Mouse (Mus musculus) MEL (cell line): ENCODE measurements around the gene Ubqln5. TPM values are rescaled to one million over a fixed set of nuclear protein-coding genes. Genes with fewer than 3 reads are reported as not detected.

Source experiments
- DNase-seq: peaks from one replicate; pipeline ENCODE4 v3.0.0; 2011; ENCODE audit warnings: low read depth, low spot score
- H3K27ac ChIP-seq: 2 replicates; pipeline ENCODE4 v1.5.1; 2012; ENCODE audit warnings: low read depth, mild to moderate bottlenecking, control low read depth, low read length, moderate library complexity; ENCODE audit not compliant: control insufficient read depth
- H3K27me3 ChIP-seq, 2 experiments: fragments of 150-350 bp in 1 of 2; sonication (generic) in 1 of 2; 2 replicates each; pipeline ENCODE4 v1.6.1; 2012; ENCODE audit warnings: low read length in 2 of 2, mild to moderate bottlenecking in 2 of 2, improper control_type of control experiment in 1 of 2, moderate library complexity in 1 of 2; ENCODE audit not compliant: insufficient read depth in 2 of 2, control insufficient read depth in 1 of 2
- H3K36me3 ChIP-seq, 2 experiments: 2 replicates each; pipeline ENCODE4 v1.6.1; 2012 to 2014; ENCODE audit warnings: low read length in 2 of 2, improper control_type of control experiment in 1 of 2, inconsistent platforms in 1 of 2, mild to moderate bottlenecking in 1 of 2; ENCODE audit not compliant: insufficient read depth in 2 of 2, control insufficient read depth in 1 of 2
- H3K4me1 ChIP-seq, 2 experiments: fragments of 150-350 bp in 1 of 2; sonication (generic) in 1 of 2; 2 replicates each; pipeline ENCODE4 v1.6.1; 2012; ENCODE audit warnings: low read length in 2 of 2, improper control_type of control experiment in 1 of 2, mild to moderate bottlenecking in 1 of 2; ENCODE audit not compliant: insufficient read depth in 2 of 2, control insufficient read depth in 1 of 2
- H3K4me3 ChIP-seq, 2 experiments: fragments of 150-350 bp in 1 of 2; sonication (generic) in 1 of 2; 2 replicates each; pipeline ENCODE4 v1.5.1; 2012; ENCODE audit warnings: low read depth in 2 of 2, low read length in 2 of 2, mild to moderate bottlenecking in 2 of 2, moderate library complexity in 2 of 2, control low read depth in 1 of 2, improper control_type of control experiment in 1 of 2; ENCODE audit not compliant: control insufficient read depth in 1 of 2, insufficient read depth in 1 of 2
- H3K79me2 ChIP-seq: 2 replicates; pipeline ENCODE4 v1.6.1; 2012; ENCODE audit warnings: mild to moderate bottlenecking, low read length, moderate library complexity; ENCODE audit not compliant: control insufficient read depth, poor library complexity, insufficient read depth
- H3K9ac ChIP-seq: 2 replicates; pipeline ENCODE4 v1.6.1; 2012; ENCODE audit warnings: low read depth, mild to moderate bottlenecking, control low read depth, low read length, moderate library complexity; ENCODE audit not compliant: control insufficient read depth, poor library complexity, severe bottlenecking
- H3K9me3 ChIP-seq: fragments of 150-350 bp; sonication (generic); replicated peaks from 2 replicates; pipeline ENCODE4 v1.6.1; 2012; ENCODE audit warnings: mild to moderate bottlenecking, low read length, improper control_type of control experiment, moderate library complexity; ENCODE audit not compliant: insufficient read depth
- CTCF ChIP-seq, 3 experiments: IDR thresholded peaks in 2 of 3; conservative IDR thresholded peaks in 1 of 3; 2 replicates each; pipeline ENCODE4 v1.5.1; 2011 to 2012; ENCODE audit warnings: low read length in 3 of 3, low read depth in 2 of 3, mild to moderate bottlenecking in 2 of 3, improper control_type of control experiment in 1 of 3, inconsistent platforms in 1 of 3, mixed read lengths in 1 of 3, moderate library complexity in 1 of 3; ENCODE audit not compliant: control insufficient read depth in 1 of 3, insufficient read depth in 1 of 3, poor library complexity in 1 of 3, severe bottlenecking in 1 of 3
- ELF1 ChIP-seq: IDR thresholded peaks from 2 replicates; pipeline ENCODE4 v1.6.1; 2014; ENCODE audit warnings: low read depth, mild to moderate bottlenecking, inconsistent platforms, low read length, improper control_type of control experiment, moderate library complexity
- EP300 ChIP-seq, 2 experiments: IDR thresholded peaks; 2 replicates each; pipeline ENCODE4 v1.6.1; 2011; ENCODE audit warnings: improper control_type of control experiment in 2 of 2, low read length in 2 of 2, low read depth in 1 of 2, mild to moderate bottlenecking in 1 of 2
- GABPA ChIP-seq: IDR thresholded peaks from 2 replicates; pipeline ENCODE4 v1.6.1; 2012; ENCODE audit warnings: low read depth, mild to moderate bottlenecking, inconsistent platforms, low read length, improper control_type of control experiment, moderate library complexity
- JUND ChIP-seq: IDR thresholded peaks from 2 replicates; pipeline ENCODE4 v1.6.1; 2011; ENCODE audit warnings: low read depth, mild to moderate bottlenecking, improper control_type of control experiment, low read length
- KAT2A ChIP-seq: conservative IDR thresholded peaks from 2 replicates; pipeline ENCODE4 v1.6.1; 2012; ENCODE audit warnings: low read depth, low read length, improper control_type of control experiment, inconsistent platforms
- MAFK ChIP-seq: IDR thresholded peaks from 2 replicates; pipeline ENCODE4 v1.6.1; 2011; ENCODE audit warnings: low read depth, mild to moderate bottlenecking, low read length, improper control_type of control experiment, borderline replicate concordance
- MAX ChIP-seq: IDR thresholded peaks from 2 replicates; pipeline ENCODE4 v1.6.1; 2011; ENCODE audit warnings: low read length, improper control_type of control experiment
- MEF2A ChIP-seq: IDR thresholded peaks from 2 replicates; pipeline ENCODE4 v1.6.1; 2014; ENCODE audit warnings: low read depth, mild to moderate bottlenecking, inconsistent platforms, low read length, improper control_type of control experiment; ENCODE audit not compliant: poor library complexity, insufficient replicate concordance, severe bottlenecking; ENCODE audit errors: extremely low read depth
- MXI1 ChIP-seq: IDR thresholded peaks from 2 replicates; pipeline ENCODE4 v1.6.1; 2011; ENCODE audit warnings: mild to moderate bottlenecking, low read depth, low read length, improper control_type of control experiment
- NELFE ChIP-seq: IDR thresholded peaks from 2 replicates; pipeline ENCODE4 v1.6.1; 2011; ENCODE audit warnings: low read depth, low read length, improper control_type of control experiment
- NRF1 ChIP-seq: IDR thresholded peaks from 2 replicates; pipeline ENCODE4 v1.6.1; 2014; ENCODE audit warnings: low read depth, mild to moderate bottlenecking, inconsistent platforms, low read length, improper control_type of control experiment, moderate library complexity; ENCODE audit not compliant: poor library complexity, insufficient read depth, severe bottlenecking
- POLR2AphosphoS2 ChIP-seq: IDR thresholded peaks from 2 replicates; pipeline ENCODE4 v1.6.1; 2011; ENCODE audit warnings: low read length, improper control_type of control experiment
- RCOR1 ChIP-seq: IDR thresholded peaks from 2 replicates; pipeline ENCODE4 v1.6.1; 2012; ENCODE audit warnings: low read depth, mild to moderate bottlenecking, inconsistent platforms, low read length, improper control_type of control experiment
- SMC3 ChIP-seq: IDR thresholded peaks from 2 replicates; pipeline ENCODE4 v1.6.1; 2011; ENCODE audit warnings: low read depth, low read length, improper control_type of control experiment
- TBP ChIP-seq: IDR thresholded peaks from 2 replicates; pipeline ENCODE4 v1.8.0; 2011; ENCODE audit warnings: low read depth, low read length, improper control_type of control experiment
- TCF12 ChIP-seq: IDR thresholded peaks from 2 replicates; pipeline ENCODE4 v1.6.1; 2014; ENCODE audit warnings: low read depth, mild to moderate bottlenecking, inconsistent platforms, low read length, improper control_type of control experiment, moderate library complexity
- UBTF ChIP-seq: IDR thresholded peaks from 2 replicates; pipeline ENCODE4 v1.6.1; 2012; ENCODE audit warnings: low read depth, mild to moderate bottlenecking, inconsistent platforms, low read length, improper control_type of control experiment, moderate library complexity, borderline replicate concordance; ENCODE audit not compliant: insufficient read depth
- USF1 ChIP-seq: IDR thresholded peaks from 2 replicates; pipeline ENCODE4 v1.6.1; 2014; ENCODE audit warnings: low read depth, mild to moderate bottlenecking, inconsistent platforms, low read length, improper control_type of control experiment, moderate library complexity
- ZKSCAN1 ChIP-seq: IDR thresholded peaks from 2 replicates; pipeline ENCODE4 v1.6.1; 2012; ENCODE audit warnings: low read depth, mild to moderate bottlenecking, inconsistent platforms, low read length, improper control_type of control experiment, moderate library complexity
- ZMIZ1 ChIP-seq: IDR thresholded peaks from 2 replicates; pipeline ENCODE4 v1.6.1; 2012; ENCODE audit warnings: low read depth, mild to moderate bottlenecking, inconsistent platforms, low read length, improper control_type of control experiment, moderate library complexity
- polyA plus RNA-seq, 2 experiments: library from polyadenylated mRNA; stranded (reverse) in 1 of 2; unstranded in 1 of 2; fragments of >175 nt in 1 of 2; fragments of >200 nt in 1 of 2; gene quantifications; 2 replicates each; pipeline versions ENCODE4 v1.2.1 to v1.2.4; 2012; ENCODE audit warnings: low replicate concordance in 2 of 2, low read depth in 1 of 2; ENCODE audit not compliant: insufficient read length in 2 of 2, insufficient read depth in 1 of 2, missing spikeins in 1 of 2
- total RNA-seq: library from RNA; depleted of rRNA; stranded (reverse); fragments of 300-350 nt; gene quantifications from 2 replicates; pipeline ENCODE4 v1.2.3, GENCODE M21; 2012; rRNA removed

The Ubqln5 gene
- total RNA-seq (not detected in 2 replicates), polyA plus RNA-seq (not detected)

DNA sequence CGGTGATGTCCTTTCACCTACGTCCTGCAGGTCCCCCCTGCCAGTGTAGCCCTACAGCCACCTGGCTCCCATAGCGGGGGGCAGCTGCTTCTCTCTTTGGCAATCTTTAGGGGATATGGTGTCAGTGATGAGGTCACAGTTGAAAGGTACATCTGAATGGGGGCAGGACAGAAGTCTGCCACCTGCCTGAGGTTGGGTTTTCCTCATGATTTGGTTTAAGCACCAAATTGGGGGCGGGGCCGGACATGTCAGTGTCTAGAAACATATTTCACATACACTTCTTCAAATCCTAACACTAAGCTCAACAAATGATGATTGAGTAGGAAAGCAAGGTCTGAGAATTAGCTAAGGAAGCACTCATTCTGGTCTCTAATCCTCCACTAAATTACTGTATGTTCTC is at the start of gene Ubqln5:
TSS of gene Ubqln5 (minus strand) at position 101 of the 400 bp plus-strand sequence.
- H3K79me2 ChIP-seq: no peaks in the 10 kb centered on the region
- TF ChIP-seq NELFE (no peak), KAT2A (no peak), SMC3 (no peak), MAFK (no peak), POLR2AphosphoS2 (no peak)
- TF ChIP-seq, all 39 proteins: peak for 0
- H3K9me3 ChIP-seq: no peaks in the 10 kb centered on the region
- H3K27ac ChIP-seq: no peak within 1 kb of the TSS
- no peak for DNase-seq
- no peaks in the 10 kb centered on the region for H3K36me3 ChIP-seq
- H3K4me3 ChIP-seq: no peak within 1 kb of the TSS
- no peaks in the 10 kb centered on the region for H3K4me1 ChIP-seq
- H3K9ac ChIP-seq: no peak within 1 kb of the TSS
- H3K27me3 ChIP-seq: no peaks in the 10 kb centered on the region

DNA sequence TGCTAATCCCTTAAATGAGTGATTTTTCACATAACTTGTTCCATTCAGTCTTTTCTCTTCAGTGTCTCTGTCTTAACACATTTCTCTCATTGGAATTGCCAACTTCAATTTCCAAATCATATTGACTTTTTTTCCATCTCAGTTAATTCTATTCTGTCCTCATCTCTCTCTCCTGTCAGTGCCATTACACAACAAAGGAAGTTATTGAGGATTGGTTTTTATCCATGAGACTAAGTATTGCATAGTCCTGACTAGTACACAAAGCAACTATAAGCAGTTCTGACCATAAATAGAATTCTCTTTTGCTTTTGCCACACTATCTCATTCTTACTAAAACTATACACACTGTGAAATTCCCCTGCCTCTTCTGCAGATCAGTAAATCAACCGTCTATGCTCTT is 49.4 kb upstream of the Ubqln5 start:
- no peaks in the 10 kb centered on the region for H3K9me3 ChIP-seq
- DNase-seq: no peak
- H3K9ac ChIP-seq: no peak overlapping the region
- no peaks in the 10 kb centered on the region; a peak in 1 of 4 replicates for H3K27me3 ChIP-seq
- no peak for TF ChIP-seq ZMIZ1
- no peak for TF ChIP-seq ZKSCAN1
- no peak for TF ChIP-seq JUND
- TF ChIP-seq MEF2A: no peak
- TF ChIP-seq TBP: no peak
- TF ChIP-seq USF1: no peak
- no peak for TF ChIP-seq GABPA
- TF ChIP-seq KAT2A: no peak
- no peak for TF ChIP-seq EP300 (IDR thresholded peaks at IDR 0.05; ENCODE audit: low read depth in 1 of 2, low read length in 2 of 2)
- TF ChIP-seq CTCF (IDR thresholded peaks at IDR 0.05 in 2 of 3, conservative IDR thresholded peaks at IDR 0.05 in 1 of 3; ENCODE audit: control insufficient read depth in 1 of 3, insufficient read depth in 1 of 3, low read depth in 2 of 3, low read length in 3 of 3, poor library complexity in 1 of 3, severe bottlenecking in 1 of 3): no peak
- no peak for TF ChIP-seq TCF12
- no peak for TF ChIP-seq MXI1
- TF ChIP-seq RCOR1: no peak
- no peak for TF ChIP-seq ELF1
- TF ChIP-seq NRF1: no peak
- TF ChIP-seq UBTF: no peak
- TF ChIP-seq MAX: no peak
- TF ChIP-seq, all 39 proteins: peak for 0
- H3K4me3 ChIP-seq: no peak overlapping the region
- no peaks in the 10 kb centered on the region for H3K36me3 ChIP-seq
- H3K4me1 ChIP-seq: no peaks in the 10 kb centered on the region
- no peaks in the 10 kb centered on the region for H3K79me2 ChIP-seq
- H3K27ac ChIP-seq: no peak overlapping the region
